Mouse (Mus musculus): ENCODE results near the gene Mertk.

DNA sequence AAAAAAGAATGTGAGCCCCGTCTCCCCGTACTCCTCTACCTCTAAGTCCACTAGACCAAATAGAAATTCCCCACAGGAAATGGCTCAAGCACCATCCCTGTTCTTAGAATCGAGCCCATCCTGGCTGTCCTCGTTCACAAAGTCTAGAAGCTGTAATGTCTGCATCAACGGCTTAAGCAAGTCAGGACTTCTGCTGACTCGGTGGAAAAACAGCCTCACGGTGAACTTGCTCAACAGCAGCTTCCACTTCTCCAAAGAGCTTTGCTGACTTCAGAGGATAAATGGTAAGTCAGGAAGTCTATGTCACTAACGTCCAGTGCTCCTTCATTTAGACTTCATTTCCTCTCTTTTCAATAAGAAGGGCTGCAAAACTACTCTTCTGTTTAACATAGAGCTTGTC, 107.8 kb downstream of the Mertk start:
- no peak for TF ChIP-seq CTCF (conservative IDR thresholded peaks at IDR 0.05 in 1 of 2, IDR thresholded peaks at IDR 0.05 in 1 of 2; ENCODE audit: low read depth in 2 of 2, low read length in 2 of 2)
- TF ChIP-seq ETS1 (conservative IDR thresholded peaks at IDR 0.05; ENCODE audit: low read depth, low read length): no peak
- TF ChIP-seq HCFC1 (IDR thresholded peaks at IDR 0.05; ENCODE audit: low read depth, low read length): no peak
- no peak for TF ChIP-seq EP300 (IDR thresholded peaks at IDR 0.05; ENCODE audit: low read length)
- TF ChIP-seq ZNF384 (IDR thresholded peaks at IDR 0.05; ENCODE audit: low read depth, low read length): no peak; the same call in 1 of the 2 replicates
- TF ChIP-seq POLR2A (IDR thresholded peaks at IDR 0.05; ENCODE audit: low read depth, low read length): no peak
- no peak for TF ChIP-seq JUND (conservative IDR thresholded peaks at IDR 0.05; ENCODE audit: low read depth, low read length)
- no peak for TF ChIP-seq E2F4 (IDR thresholded peaks at IDR 0.05; ENCODE audit: insufficient replicate concordance, low read depth, low read length)
- TF ChIP-seq MXI1 (IDR thresholded peaks at IDR 0.05; ENCODE audit: low read depth, low read length): no peak
- no peak for TF ChIP-seq ZC3H11A (IDR thresholded peaks at IDR 0.05; ENCODE audit: low read depth, low read length)
- TF ChIP-seq MAZ (IDR thresholded peaks at IDR 0.05; ENCODE audit: low read depth, low read length): no peak
- no peak for TF ChIP-seq KAT2A (IDR thresholded peaks at IDR 0.05; ENCODE audit: insufficient replicate concordance, low read length)
